Mouse (Mus musculus) kidney, embryonic 14.5 days (tissue): ENCODE measurements around the gene Slc4a7. TPM values are rescaled to one million over a fixed set of nuclear protein-coding genes. Genes with fewer than 3 reads are reported as not detected.

Experiments
- ATAC-seq: fragments of 200-750 bp; cut with Nextera tagmentation; 2 replicates; pipeline ENCODE4 v1.8.0; 2017; ENCODE audit warnings: moderate number of reproducible peaks, mild to moderate bottlenecking, moderate TSS enrichment, moderate library complexity; ENCODE audit not compliant: low FRiP score, low TSS enrichment
- H3K27ac ChIP-seq: fragments of 300-500 bp; sonication (generic); 2 replicates; pipeline ENCODE4 v1.5.1; 2014; ENCODE audit warnings: low read depth, mild to moderate bottlenecking, low read length, moderate library complexity, mixed read lengths
- H3K27me3 ChIP-seq: fragments of 300-500 bp; sonication (generic); 2 replicates; pipeline ENCODE4 v1.6.1; 2014; ENCODE audit warnings: mild to moderate bottlenecking, low read length; ENCODE audit not compliant: control insufficient read depth, insufficient read depth
- H3K36me3 ChIP-seq: fragments of 300-500 bp; sonication (generic); 2 replicates; pipeline ENCODE4 v1.6.1; 2014; ENCODE audit warnings: low read length, mixed read lengths; ENCODE audit not compliant: control insufficient read depth, insufficient read depth
- H3K4me1 ChIP-seq: fragments of 300-500 bp; sonication (generic); 2 replicates; pipeline ENCODE4 v1.6.1; 2014; ENCODE audit warnings: low read length, mixed read lengths; ENCODE audit not compliant: control insufficient read depth, insufficient read depth
- H3K4me2 ChIP-seq: fragments of 300-500 bp; sonication (generic); replicated peaks from 2 replicates; pipeline ENCODE4 v1.6.1; 2014; ENCODE audit warnings: low read depth, mild to moderate bottlenecking, low read length
- H3K4me3 ChIP-seq: fragments of 300-500 bp; sonication (generic); 2 replicates; pipeline ENCODE4 v1.5.1; 2014; ENCODE audit warnings: mild to moderate bottlenecking, low read length
- H3K9ac ChIP-seq: fragments of 300-500 bp; sonication (generic); 2 replicates; pipeline ENCODE4 v1.6.1; 2014; ENCODE audit warnings: low read depth, mild to moderate bottlenecking, low read length, moderate library complexity
- H3K9me3 ChIP-seq: fragments of 300-500 bp; sonication (generic); 2 replicates; pipeline ENCODE4 v1.6.1; 2016; ENCODE audit warnings: low read length; ENCODE audit not compliant: control insufficient read depth
- WGBS: fragments of 180-500 bp; shearing (Covaris S2); extraction: QIAGEN DNeasy Blood & Tissue Kit; methylation state at CpG from one replicate; pipeline ENCODE4 v1.1.7; 2014; 5-methylcytosine and 5-hydroxymethylcytosine counted together
- polyA plus RNA-seq: library from polyadenylated mRNA; unstranded; fragments of >200 nt; fragmentation: Nextera tagmentation; extraction: Ambion mirVana; gene quantifications from 2 replicates; pipeline ENCODE4 v1.2.1, GENCODE M21; 2014

Slc4a7 gene
- 16.7 and 22.6 TPM in 2 replicates for polyA plus RNA-seq

GRCm38 (mm10) chr14:14701710-14702329 lies at the start of gene Slc4a7:
Slc4a7 (plus strand) TSS chr14:14702279.
- peak within 1 kb of the TSS; percentile 85 for H3K4me3 ChIP-seq
- no peak for ATAC-seq
- 0 out of 2 replicates have a peak, but pooled peaks cover 12% of the 10 kb centered on the region for H3K4me1 ChIP-seq
- no peaks in the 10 kb centered on the region for H3K27me3 ChIP-seq
- no peaks in the 10 kb centered on the region for H3K9me3 ChIP-seq
- peak within 1 kb of the TSS; percentile 93 for H3K27ac ChIP-seq
- peak within 1 kb of the TSS; percentile 96 for H3K9ac ChIP-seq
- H3K36me3 ChIP-seq = no peaks in the 10 kb centered on the region
- 93% methylated on average over 5 of the region's 5 CpGs for WGBS
- H3K4me2 ChIP-seq = peak within 1 kb of the TSS; percentile 51

- no peak overlapping the region for H3K4me2 ChIP-seq
- no peaks in the 10 kb centered on the region for H3K9me3 ChIP-seq
- no peak overlapping the region for H3K27ac ChIP-seq
- ATAC-seq = no peak
- H3K27me3 ChIP-seq = no peaks in the 10 kb centered on the region
- H3K4me3 ChIP-seq = no peak overlapping the region
- no peak overlapping the region for H3K9ac ChIP-seq
- no peaks in the 10 kb centered on the region for H3K36me3 ChIP-seq
- 88% methylated on average over 1 of the region's 1 CpGs for WGBS
- H3K4me1 ChIP-seq = no peaks in the 10 kb centered on the region
These were observed 31.5 kb upstream of the Slc4a7 start for GRCm38 (mm10) chr14:14670597-14670996.

GRCm38 (mm10) chr14:14681611-14682010 lies 20.5 kb upstream of the Slc4a7 start:
- Histone ChIP-seq H3K4me2 (no peak overlapping the region), H3K4me3 (no peak overlapping the region)

GRCm38 (mm10) chr14:14684771-14685170 lies 17.3 kb upstream of the Slc4a7 start:
- no peak for ATAC-seq
- Histone ChIP-seq H3K36me3 (no peaks in the 10 kb centered on the region), H3K27me3 (no peaks in the 10 kb centered on the region), H3K9ac (no peak overlapping the region), H3K27ac (no peak overlapping the region), H3K9me3 (no peaks in the 10 kb centered on the region), H3K4me1 (no peaks in the 10 kb centered on the region), H3K4me2 (no peak overlapping the region), H3K4me3 (no peak overlapping the region)
- WGBS = 77% methylated on average over 4 of the region's 4 CpGs

More at GRCm38 (mm10) chr14:14681611-14682010, 20.5 kb upstream of the Slc4a7 start:
- 65% methylated on average over 4 of the region's 4 CpGs for WGBS
- H3K9ac ChIP-seq = no peak overlapping the region
- H3K27ac ChIP-seq = no peak overlapping the region
- H3K27me3 ChIP-seq = no peaks in the 10 kb centered on the region
- H3K4me1 ChIP-seq = no peaks in the 10 kb centered on the region
- H3K36me3 ChIP-seq = no peaks in the 10 kb centered on the region
- ATAC-seq = no peak
- no peaks in the 10 kb centered on the region for H3K9me3 ChIP-seq

- no peak overlapping the region for H3K4me2 ChIP-seq
- 0 out of 2 replicates have a peak, but pooled peaks have one; percentile 43 for ATAC-seq
- no peak overlapping the region for H3K4me3 ChIP-seq
- WGBS = 48% methylated on average over 7 of the region's 7 CpGs
- no peaks in the 10 kb centered on the region for H3K9me3 ChIP-seq
- no peaks in the 10 kb centered on the region for H3K4me1 ChIP-seq
- H3K27ac ChIP-seq = no peak overlapping the region
- no peaks in the 10 kb centered on the region for H3K27me3 ChIP-seq
- H3K36me3 ChIP-seq = no peaks in the 10 kb centered on the region
- no peak overlapping the region for H3K9ac ChIP-seq
These were observed 16.0 kb upstream of the Slc4a7 start for GRCm38 (mm10) chr14:14686101-14686551.

DNA sequence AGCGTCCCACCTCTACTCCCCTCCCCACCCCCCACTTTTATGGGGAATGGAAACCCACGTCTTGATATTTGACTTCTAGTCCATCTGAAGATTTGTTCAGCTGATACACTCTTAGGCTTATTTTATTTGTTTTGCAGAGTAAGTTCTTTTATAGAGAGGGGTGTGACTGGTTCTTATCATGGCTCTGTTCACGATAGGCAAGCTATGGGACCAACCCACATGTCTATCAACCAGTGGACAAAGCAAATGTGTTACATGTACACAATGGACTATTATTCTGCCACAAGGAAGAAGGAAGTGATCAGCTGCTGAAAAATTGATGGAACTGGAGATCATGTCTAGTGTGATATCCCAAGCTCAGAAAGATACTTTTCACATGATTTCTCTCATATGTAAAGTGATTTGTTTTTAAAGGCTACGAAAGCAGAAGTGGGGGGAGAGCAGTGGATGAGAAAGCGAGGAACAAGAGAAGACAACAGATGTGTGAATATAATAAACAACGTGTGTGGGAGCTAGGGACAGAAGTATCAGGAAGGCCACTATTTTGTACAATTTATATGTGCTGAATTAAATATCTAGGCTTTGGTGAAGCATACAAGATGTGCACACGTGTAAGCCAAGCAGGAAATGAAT lies 14.7 kb upstream of the Slc4a7 start:
- H3K27me3 ChIP-seq = no peaks in the 10 kb centered on the region
- no peak for ATAC-seq
- no peaks in the 10 kb centered on the region for H3K9me3 ChIP-seq
- no peak overlapping the region for H3K9ac ChIP-seq
- H3K27ac ChIP-seq = no peak overlapping the region
- no peak overlapping the region for H3K4me2 ChIP-seq
- no peak overlapping the region for H3K4me3 ChIP-seq
- H3K4me1 ChIP-seq = no peaks in the 10 kb centered on the region
- 69% methylated on average over 7 of the region's 7 CpGs for WGBS
- H3K36me3 ChIP-seq = no peaks in the 10 kb centered on the region

GRCm38 (mm10) chr14:14702399-14703345 lies 593 bp downstream of the Slc4a7 start:
- WGBS = under 1% methylated on average over 60 of the region's 85 CpGs
- Histone ChIP-seq H3K27ac (peak overlapping the region; percentile 93), H3K36me3 (no peaks in the 10 kb centered on the region), H3K4me2 (peak overlapping the region; percentile 51), H3K27me3 (no peaks in the 10 kb centered on the region), H3K4me1 (0 out of 2 replicates have a peak, but pooled peaks cover 12% of the 10 kb centered on the region), H3K4me3 (peak overlapping the region; percentile 85), H3K9me3 (no peaks in the 10 kb centered on the region), H3K9ac (peak overlapping the region; percentile 96)
- peak; percentile 98 for ATAC-seq

DNA sequence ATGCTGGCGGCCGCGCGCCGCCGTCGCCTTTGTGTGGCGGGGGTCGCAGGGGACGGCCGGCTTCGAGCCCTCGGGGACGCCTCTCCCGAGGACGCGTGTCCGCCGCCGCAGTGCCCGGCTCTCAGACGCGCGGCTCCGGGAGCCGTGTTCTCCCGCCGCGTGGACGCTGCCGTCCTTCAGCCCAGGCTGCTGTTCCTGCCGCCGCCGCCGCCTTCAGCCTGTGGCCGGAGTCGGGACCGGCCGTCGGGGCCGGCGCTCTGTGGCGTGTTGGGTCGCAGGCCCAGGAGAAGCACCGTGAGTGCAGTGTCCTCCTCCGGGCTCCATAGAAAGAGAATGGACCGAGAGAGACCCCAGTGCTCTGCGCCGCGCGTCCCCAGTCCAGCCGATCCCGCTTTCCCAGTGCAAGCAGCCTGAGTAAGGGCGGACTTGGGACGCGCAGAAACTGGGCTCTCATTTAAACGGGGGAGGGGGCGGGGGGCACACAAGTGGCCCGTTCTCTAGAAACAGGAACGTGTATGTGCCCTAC lies 1.3 kb downstream of the Slc4a7 start:
- under 1% methylated on average over 51 of the region's 60 CpGs for WGBS
- Histone ChIP-seq H3K27ac (peak overlapping the region; percentile 93), H3K4me1 (0 out of 2 replicates have a peak, but pooled peaks cover 12% of the 10 kb centered on the region), H3K36me3 (no peaks in the 10 kb centered on the region), H3K4me2 (peak overlapping the region; percentile 51), H3K9ac (peak overlapping the region; percentile 96), H3K27me3 (no peaks in the 10 kb centered on the region), H3K4me3 (peak overlapping the region; percentile 85), H3K9me3 (no peaks in the 10 kb centered on the region)
- ATAC-seq = peak; percentile 53
